Mouse (Mus musculus): ENCODE measurements around the gene Rad17. TPM values are rescaled to one million over a fixed set of nuclear protein-coding genes. Genes with fewer than 3 reads are reported as not detected.
A peak's percentile ranks its signal among the peaks of the same experiment; 100 is the strongest.

Rad17 gene
- polyA plus RNA-seq, 1 experiment, result 39.7 TPM

DNA sequence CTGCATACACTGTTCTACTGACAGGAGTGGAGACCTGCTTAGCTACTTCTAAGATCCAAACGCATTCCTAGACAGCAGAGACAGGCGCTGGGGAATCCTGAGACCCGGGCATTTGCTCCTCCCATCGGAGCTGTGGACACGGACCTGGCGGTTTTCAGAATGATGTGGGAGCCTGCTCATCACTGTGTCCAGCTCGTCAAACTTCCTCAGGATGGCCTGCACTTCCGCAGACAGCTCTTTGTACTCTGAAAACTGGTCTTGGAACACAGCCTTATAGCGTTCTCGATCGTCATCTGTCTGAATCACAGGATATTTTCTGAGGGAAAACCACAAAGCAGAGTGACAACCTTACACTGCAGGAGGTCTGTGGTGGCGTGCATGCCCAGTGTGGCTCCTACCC is 50.5 kb downstream of the Rad17 start:
- TF ChIP-seq POLR2A (IDR thresholded peaks at IDR 0.05; ENCODE audit: insufficient read depth, low read length) (no peak), CTCF (IDR thresholded peaks at IDR 0.05; ENCODE audit: low read depth, low read length) (no peak), EP300 (IDR thresholded peaks at IDR 0.05; ENCODE audit: insufficient read depth, low read depth, low read length) (no peak)
- no peaks in the 10 kb centered on the region for H3K9me3 ChIP-seq (replicated peaks; ENCODE audit: control insufficient read depth, insufficient read depth, low read length, poor library complexity, severe bottlenecking)

DNA sequence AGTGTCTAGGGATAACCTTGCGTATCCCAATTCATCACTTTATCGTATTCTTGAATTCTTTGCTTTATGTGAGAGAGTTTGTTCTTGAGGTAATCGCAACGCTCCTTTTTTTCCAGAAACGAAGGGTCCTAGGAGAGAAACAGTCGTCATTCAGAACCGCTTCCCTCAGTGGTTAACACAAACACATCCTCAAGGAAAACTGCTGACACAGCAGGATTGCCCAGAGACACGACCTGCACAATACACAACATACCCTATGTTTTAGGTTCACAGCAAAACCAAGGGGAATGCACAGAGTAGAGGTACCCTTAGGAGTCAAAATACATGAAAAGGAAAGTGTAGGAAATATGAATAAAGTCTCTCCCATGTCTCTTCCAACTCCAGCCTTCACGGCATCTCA is 53.6 kb downstream of the Rad17 start:
- TF ChIP-seq CTCF (IDR thresholded peaks at IDR 0.05; ENCODE audit: low read depth, low read length) (no peak), EP300 (IDR thresholded peaks at IDR 0.05; ENCODE audit: insufficient read depth, low read depth, low read length) (no peak), POLR2A (IDR thresholded peaks at IDR 0.05; ENCODE audit: insufficient read depth, low read length) (no peak)

More for the DNA sequence above, 50.5 kb downstream of the Rad17 start:
- H3K4me1 ChIP-seq (ENCODE audit: control insufficient read depth, insufficient read depth, low read length), result peaks cover 2% of the 10 kb centered on the region
- H3K36me3 ChIP-seq (ENCODE audit: control insufficient read depth, insufficient read depth, low read length, poor library complexity, severe bottlenecking), result no peaks in the 10 kb centered on the region
- H3K9ac ChIP-seq (ENCODE audit: low read depth, poor library complexity, severe bottlenecking), result no peak overlapping the region
- H3K27me3 ChIP-seq (ENCODE audit: control insufficient read depth, insufficient read depth, low read length, poor library complexity, severe bottlenecking), result no peaks in the 10 kb centered on the region
- H3K4me3 ChIP-seq (ENCODE audit: low read depth, low read length), result peak overlapping the region; percentile 20; the same call in 1 of the 2 replicates
- H3K27ac ChIP-seq (ENCODE audit: insufficient read depth, low read length), result no peak overlapping the region

DNA sequence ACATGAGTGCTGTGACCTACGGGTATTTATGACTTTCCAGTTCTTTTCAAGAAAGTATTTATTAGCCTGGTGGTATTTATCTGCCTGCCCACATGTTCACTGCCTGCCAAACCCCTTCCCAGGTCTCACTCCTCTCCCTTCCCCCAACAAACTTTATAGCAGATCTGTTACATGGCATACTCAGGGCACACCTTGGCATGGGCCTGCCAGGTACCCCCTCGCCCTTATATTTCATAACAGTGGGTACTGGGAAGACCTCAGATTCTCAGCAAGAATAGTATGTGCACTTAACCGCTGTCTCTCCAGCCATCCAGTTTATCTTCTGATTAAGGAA is 55.3 kb downstream of the Rad17 start:
- H3K9me3 ChIP-seq (replicated peaks; ENCODE audit: control insufficient read depth, insufficient read depth, low read length, poor library complexity, severe bottlenecking), result no peaks in the 10 kb centered on the region
- no peaks in the 10 kb centered on the region for H3K27me3 ChIP-seq (ENCODE audit: control insufficient read depth, insufficient read depth, low read length, poor library complexity, severe bottlenecking)
- H3K9ac ChIP-seq (ENCODE audit: low read depth, poor library complexity, severe bottlenecking), result no peak overlapping the region
- H3K4me1 ChIP-seq (ENCODE audit: control insufficient read depth, insufficient read depth, low read length), result no peaks in the 10 kb centered on the region
- TF ChIP-seq POLR2A (IDR thresholded peaks at IDR 0.05; ENCODE audit: insufficient read depth, low read length) (no peak), CTCF (IDR thresholded peaks at IDR 0.05; ENCODE audit: low read depth, low read length) (no peak), EP300 (IDR thresholded peaks at IDR 0.05; ENCODE audit: insufficient read depth, low read depth, low read length) (no peak)
- no peak overlapping the region for H3K27ac ChIP-seq (ENCODE audit: insufficient read depth, low read length)
- H3K4me3 ChIP-seq (ENCODE audit: low read depth, low read length), result no peak overlapping the region
- no peaks in the 10 kb centered on the region for H3K36me3 ChIP-seq (ENCODE audit: control insufficient read depth, insufficient read depth, low read length, poor library complexity, severe bottlenecking)

More for the DNA sequence above, 53.6 kb downstream of the Rad17 start:
- H3K4me1 ChIP-seq (ENCODE audit: control insufficient read depth, insufficient read depth, low read length), result no peaks in the 10 kb centered on the region
- no peak overlapping the region for H3K27ac ChIP-seq (ENCODE audit: insufficient read depth, low read length)
- H3K27me3 ChIP-seq (ENCODE audit: control insufficient read depth, insufficient read depth, low read length, poor library complexity, severe bottlenecking), result no peaks in the 10 kb centered on the region
- H3K4me3 ChIP-seq (ENCODE audit: low read depth, low read length), result no peak overlapping the region
- no peak overlapping the region for H3K9ac ChIP-seq (ENCODE audit: low read depth, poor library complexity, severe bottlenecking)
- H3K36me3 ChIP-seq (ENCODE audit: control insufficient read depth, insufficient read depth, low read length, poor library complexity, severe bottlenecking), result no peaks in the 10 kb centered on the region
- H3K9me3 ChIP-seq (replicated peaks; ENCODE audit: control insufficient read depth, insufficient read depth, low read length, poor library complexity, severe bottlenecking), result no peaks in the 10 kb centered on the region

DNA sequence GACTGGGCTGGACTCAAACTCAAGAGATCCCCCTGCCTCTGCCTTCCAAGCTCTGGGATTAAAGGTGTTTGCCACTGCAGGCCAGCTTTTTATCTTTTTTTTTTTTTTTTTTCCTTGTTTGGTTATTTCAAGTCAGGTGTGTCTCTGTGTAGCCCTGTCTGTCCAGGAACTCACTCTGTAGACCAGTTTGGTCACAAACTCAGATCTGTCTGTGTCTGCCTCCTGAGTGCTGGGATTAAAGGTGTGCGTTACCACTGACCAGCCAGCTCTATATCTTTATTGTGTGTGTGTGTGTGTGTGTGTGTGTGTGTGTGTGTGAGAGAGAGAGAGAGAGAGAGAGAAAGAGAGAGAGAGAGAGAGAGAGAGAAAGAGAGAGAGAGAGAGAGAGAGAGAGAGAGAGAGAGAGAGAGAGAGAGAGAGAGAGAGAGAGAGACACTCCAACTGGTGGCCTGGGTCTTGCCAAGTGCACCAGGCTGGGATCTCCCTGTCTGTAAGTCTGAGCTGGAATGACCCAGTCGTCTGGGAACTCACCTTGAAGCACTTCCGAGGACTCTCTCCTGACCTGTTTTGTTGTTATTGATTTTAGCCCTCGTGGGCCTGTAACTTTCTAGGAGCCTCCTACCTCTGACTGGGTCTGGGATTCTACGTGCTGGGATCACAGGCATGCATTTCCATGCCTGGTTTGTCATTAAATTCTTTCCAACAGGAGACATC is 55.9 kb downstream of the Rad17 start:
- Histone ChIP-seq H3K27ac (ENCODE audit: insufficient read depth, low read length) (no peak overlapping the region), H3K9me3 (replicated peaks; ENCODE audit: control insufficient read depth, insufficient read depth, low read length, poor library complexity, severe bottlenecking) (no peaks in the 10 kb centered on the region), H3K4me1 (ENCODE audit: control insufficient read depth, insufficient read depth, low read length) (no peaks in the 10 kb centered on the region), H3K9ac (ENCODE audit: low read depth, poor library complexity, severe bottlenecking) (no peak overlapping the region), H3K36me3 (ENCODE audit: control insufficient read depth, insufficient read depth, low read length, poor library complexity, severe bottlenecking) (no peaks in the 10 kb centered on the region), H3K27me3 (ENCODE audit: control insufficient read depth, insufficient read depth, low read length, poor library complexity, severe bottlenecking) (no peaks in the 10 kb centered on the region), H3K4me3 (ENCODE audit: low read depth, low read length) (no peak overlapping the region)
- no peak for TF ChIP-seq POLR2A (IDR thresholded peaks at IDR 0.05; ENCODE audit: insufficient read depth, low read length)
- no peak for TF ChIP-seq CTCF (IDR thresholded peaks at IDR 0.05; ENCODE audit: low read depth, low read length)
- TF ChIP-seq EP300 (IDR thresholded peaks at IDR 0.05; ENCODE audit: insufficient read depth, low read depth, low read length), result no peak

DNA sequence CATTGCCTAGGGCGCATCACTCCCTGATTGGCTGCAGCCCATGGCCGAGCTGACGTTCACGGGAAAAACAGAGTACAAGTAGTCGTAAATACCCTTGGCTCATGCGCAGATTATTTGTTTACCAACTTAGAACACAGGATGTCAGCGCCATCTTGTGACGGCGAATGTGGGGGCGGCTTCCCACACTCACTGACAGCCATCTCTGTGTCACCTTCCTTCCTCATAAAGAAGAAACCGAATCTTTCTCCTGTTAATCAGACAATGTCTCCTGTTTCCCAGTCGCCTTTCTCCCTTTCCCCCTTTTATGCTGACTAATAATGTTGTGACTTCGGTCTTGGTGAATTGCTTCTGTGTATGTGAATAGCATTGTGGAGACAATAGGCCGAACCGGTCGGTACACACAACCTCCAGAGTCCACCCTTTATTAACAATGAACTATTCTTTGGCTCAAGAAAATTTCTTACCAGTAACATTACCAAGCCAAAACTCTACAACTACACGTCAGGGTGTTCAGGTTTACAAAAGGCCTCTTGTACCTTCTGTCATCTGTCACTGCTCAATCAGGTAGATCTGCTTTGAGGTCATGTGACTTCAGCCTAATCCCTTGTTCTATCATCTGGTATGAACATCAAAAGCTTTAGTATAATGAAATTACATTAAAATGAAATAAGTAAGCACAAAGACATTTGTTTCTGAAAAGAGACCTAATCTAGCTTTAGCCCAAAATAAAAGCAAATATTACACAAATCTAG is 56.6 kb downstream of the Rad17 start:
- H3K4me3 ChIP-seq (ENCODE audit: low read depth, low read length), result peak overlapping the region; percentile 4; the same call in 1 of the 2 replicates
- no peaks in the 10 kb centered on the region for H3K36me3 ChIP-seq (ENCODE audit: control insufficient read depth, insufficient read depth, low read length, poor library complexity, severe bottlenecking)
- H3K27ac ChIP-seq (ENCODE audit: insufficient read depth, low read length), result peak overlapping the region; percentile 41
- H3K9me3 ChIP-seq (replicated peaks; ENCODE audit: control insufficient read depth, insufficient read depth, low read length, poor library complexity, severe bottlenecking), result no peaks in the 10 kb centered on the region
- TF ChIP-seq CTCF (IDR thresholded peaks at IDR 0.05; ENCODE audit: low read depth, low read length) (no peak), EP300 (IDR thresholded peaks at IDR 0.05; ENCODE audit: insufficient read depth, low read depth, low read length) (no peak)
- peak overlapping the region; percentile 37 for H3K9ac ChIP-seq (ENCODE audit: low read depth, poor library complexity, severe bottlenecking)
- H3K27me3 ChIP-seq (ENCODE audit: control insufficient read depth, insufficient read depth, low read length, poor library complexity, severe bottlenecking), result no peaks in the 10 kb centered on the region
- H3K4me1 ChIP-seq (ENCODE audit: control insufficient read depth, insufficient read depth, low read length), result no peaks in the 10 kb centered on the region

DNA sequence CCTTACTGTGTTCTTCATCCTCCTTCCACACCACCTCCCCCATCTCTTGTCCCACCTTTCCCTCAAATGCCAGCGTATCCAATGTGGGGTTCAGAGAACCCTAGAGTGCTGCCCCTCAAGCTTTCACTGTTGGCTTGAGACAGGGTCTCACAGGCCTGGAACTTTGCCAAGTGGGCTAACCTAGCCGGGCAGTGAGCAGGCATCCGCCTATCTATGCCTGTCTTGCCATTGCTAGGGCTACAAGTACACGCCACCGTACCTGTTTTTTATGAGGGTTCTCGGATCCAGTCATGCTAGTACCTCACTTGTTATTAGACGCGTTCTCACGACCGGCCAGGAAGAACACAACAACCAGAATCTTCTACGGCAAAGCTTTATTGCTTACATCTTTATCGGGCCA is 62.2 kb downstream of the Rad17 start:
- no peak overlapping the region for H3K27ac ChIP-seq (ENCODE audit: insufficient read depth, low read length)
- H3K4me1 ChIP-seq (ENCODE audit: control insufficient read depth, insufficient read depth, low read length), result no peaks in the 10 kb centered on the region
- peak overlapping the region; percentile 5; the same call in 1 of the 2 replicates for H3K4me3 ChIP-seq (ENCODE audit: low read depth, low read length)
- H3K9me3 ChIP-seq (replicated peaks; ENCODE audit: control insufficient read depth, insufficient read depth, low read length, poor library complexity, severe bottlenecking), result no peaks in the 10 kb centered on the region
- H3K27me3 ChIP-seq (ENCODE audit: control insufficient read depth, insufficient read depth, low read length, poor library complexity, severe bottlenecking), result no peaks in the 10 kb centered on the region
- TF ChIP-seq EP300 (IDR thresholded peaks at IDR 0.05; ENCODE audit: insufficient read depth, low read depth, low read length), result no peak
- no peak for TF ChIP-seq POLR2A (IDR thresholded peaks at IDR 0.05; ENCODE audit: insufficient read depth, low read length)
- no peak for TF ChIP-seq CTCF (IDR thresholded peaks at IDR 0.05; ENCODE audit: low read depth, low read length)
- no peaks in the 10 kb centered on the region for H3K36me3 ChIP-seq (ENCODE audit: control insufficient read depth, insufficient read depth, low read length, poor library complexity, severe bottlenecking)
- peak overlapping the region; percentile 3; the same call in 1 of the 2 replicates for H3K9ac ChIP-seq (ENCODE audit: low read depth, poor library complexity, severe bottlenecking)

Measured in ES-Bruce4 (cell line).